ENCODE assay signal across 11 mouse cellular contexts in the genomic region with DNA sequence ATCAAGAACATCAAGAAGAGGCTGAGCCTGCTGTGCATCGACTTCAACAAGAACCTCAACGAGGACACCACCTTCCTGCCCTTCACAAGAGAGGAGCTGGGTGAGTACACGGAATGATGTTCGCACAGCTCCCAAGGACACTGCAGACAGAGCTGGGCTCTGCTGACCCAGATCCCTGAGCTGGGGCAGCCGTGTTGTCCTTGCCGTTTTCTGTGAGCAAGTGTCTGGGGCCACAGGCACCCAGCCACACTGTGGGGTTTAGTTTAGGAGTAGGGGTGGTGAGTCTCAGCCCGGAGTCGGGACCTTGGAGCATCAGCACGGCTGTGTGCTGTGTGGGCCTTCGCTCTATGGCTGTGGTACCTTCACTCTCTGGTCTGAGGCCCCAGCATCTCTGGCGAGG.
"Had no signal": no experiment of that assay in that cellular context is flagged by ENCODE, and none has a peak within 500 bp of the region (broad histone marks: within the 10 kb centered on the region; RNA-seq: fewer than 3 reads in every experiment).

No protein-coding gene starts in this region.

- DNase-seq: layer of hippocampus, adult 9-11 months; liver, postnatal 0 days; lung, embryonic 14.5 days; midbrain, embryonic 14.5 days; thymus, adult 18-20 months; thymus, postnatal 36 days had no signal

- H3K9ac ChIP-seq: liver, embryonic 14.5 days; liver, postnatal 0 days; lung, embryonic 14.5 days had no signal

- ATAC-seq: liver, postnatal 0 days; lung, postnatal 0 days had no signal

- H3K4me2 ChIP-seq: lung, embryonic 14.5 days had no signal

- H3K27ac ChIP-seq: kidney, postnatal 0 days; layer of hippocampus, adult 2 months; liver, embryonic 14.5 days; macrophage had no signal

- H3K4me3 ChIP-seq: layer of hippocampus, adult 2 months had no signal
